Mouse (Mus musculus) urinary bladder, postnatal 4 days (tissue): Measurements from ENCODE around the gene Ttc17.

Source experiments
- DNase-seq, 2 experiments: peaks; one replicate each; pipeline ENCODE4 v3.0.0; 2021 to 2022; ENCODE audit warnings: low spot score in 2 of 2

Ttc17 gene

GRCm38 (mm10) chr2:94381057-94381647 lies 25.3 kb downstream of the Ttc17 start:
- DNase-seq, result no peak

GRCm38 (mm10) chr2:94378678-94379077 lies 27.8 kb downstream of the Ttc17 start:
- no peak for DNase-seq

GRCm38 (mm10) chr2:94371093-94371492 lies 35.4 kb downstream of the Ttc17 start:
- DNase-seq, result no peak

- no peak for DNase-seq
These were observed 42.7 kb downstream of the Ttc17 start for GRCm38 (mm10) chr2:94363821-94364220.

- no peak for DNase-seq
These were observed 46.0 kb downstream of the Ttc17 start for GRCm38 (mm10) chr2:94360398-94360973.

GRCm38 (mm10) chr2:94348165-94348591 lies 58.3 kb downstream of the Ttc17 start:
- DNase-seq, result no peak

GRCm38 (mm10) chr2:94346746-94347145 lies 59.7 kb downstream of the Ttc17 start:
- no peak for DNase-seq

GRCm38 (mm10) chr2:94344624-94345023 lies 61.9 kb downstream of the Ttc17 start:
- DNase-seq, result no peak

- DNase-seq, result no peak
These were observed 62.9 kb downstream of the Ttc17 start for GRCm38 (mm10) chr2:94343290-94344285.

- DNase-seq, result no peak
These were observed 65.7 kb downstream of the Ttc17 start for GRCm38 (mm10) chr2:94340769-94341168.

GRCm38 (mm10) chr2:94339495-94339894 lies 67.0 kb downstream of the Ttc17 start:
- DNase-seq, result no peak

GRCm38 (mm10) chr2:94336336-94336735 lies 70.2 kb downstream of the Ttc17 start:
- no peak for DNase-seq

GRCm38 (mm10) chr2:94334742-94335046 lies 71.8 kb downstream of the Ttc17 start:
- no peak for DNase-seq

GRCm38 (mm10) chr2:94333841-94334741 lies 72.4 kb downstream of the Ttc17 start:
- DNase-seq, result no peak

- DNase-seq, result no peak
These were observed 73.4 kb downstream of the Ttc17 start for GRCm38 (mm10) chr2:94333086-94333485.

GRCm38 (mm10) chr2:94329336-94329735 lies 77.2 kb downstream of the Ttc17 start:
- DNase-seq, result no peak

GRCm38 (mm10) chr2:94327836-94328235 lies 78.7 kb downstream of the Ttc17 start:
- DNase-seq, result no peak

- no peak for DNase-seq
These were observed 86.7 kb downstream of the Ttc17 start for GRCm38 (mm10) chr2:94319780-94320179.

GRCm38 (mm10) chr2:94316526-94316925 lies 90.0 kb downstream of the Ttc17 start:
- no peak for DNase-seq

GRCm38 (mm10) chr2:94303984-94304383 lies 102.5 kb downstream of the Ttc17 start:
- DNase-seq, result no peak

GRCm38 (mm10) chr2:94302393-94302792 lies 104.1 kb downstream of the Ttc17 start:
- no peak for DNase-seq

- DNase-seq, result no peak
These were observed 104.7 kb downstream of the Ttc17 start for GRCm38 (mm10) chr2:94301749-94302148.
